Mouse (Mus musculus) hindbrain, postnatal 0 days (tissue): ENCODE results near the gene 4430402I18Rik. TPM values are rescaled to one million over a fixed set of nuclear protein-coding genes. Genes with fewer than 3 reads are reported as not detected.

Experiments
- ATAC-seq: fragments of 200-750 bp; cut with Nextera tagmentation; 2 replicates; pipeline ENCODE4 v1.8.0; 2017; ENCODE audit warnings: mild to moderate bottlenecking, moderate TSS enrichment, moderate library complexity
- DNase-seq: peaks from one replicate; pipeline ENCODE4 v3.0.0-alpha.2; 2015; ENCODE audit warnings: low spot score
- H3K27ac ChIP-seq: fragments of 300-500 bp; sonication (generic); 2 replicates; pipeline ENCODE4 v1.5.1; 2014; ENCODE audit warnings: mild to moderate bottlenecking
- H3K27me3 ChIP-seq: fragments of 300-500 bp; sonication (generic); 2 replicates; pipeline ENCODE4 v1.6.1; 2014; ENCODE audit warnings: low read length, mixed read lengths; ENCODE audit not compliant: insufficient read depth
- H3K36me3 ChIP-seq: fragments of 300-500 bp; sonication (generic); 2 replicates; pipeline ENCODE4 v1.6.1; 2014; ENCODE audit warnings: low read length, mixed read lengths; ENCODE audit not compliant: insufficient read depth
- H3K4me1 ChIP-seq: fragments of 300-500 bp; sonication (generic); 2 replicates; pipeline ENCODE4 v1.6.1; 2014; ENCODE audit warnings: antibody characterized with exemption, low read length, mixed read lengths; ENCODE audit not compliant: insufficient read depth
- H3K4me2 ChIP-seq: fragments of 300-500 bp; sonication (generic); 2 replicates; pipeline ENCODE4 v1.6.1; 2014; ENCODE audit warnings: low read depth, mild to moderate bottlenecking, low read length, moderate library complexity, mixed read lengths
- H3K4me3 ChIP-seq: fragments of 300-500 bp; sonication (generic); 2 replicates; pipeline ENCODE4 v1.5.1; 2014; ENCODE audit warnings: low read length
- H3K9ac ChIP-seq: fragments of 300-500 bp; sonication (generic); replicated peaks from 2 replicates; pipeline ENCODE4 v1.6.1; 2014; ENCODE audit warnings: mild to moderate bottlenecking, low read length, moderate library complexity, mixed read lengths
- H3K9me3 ChIP-seq: fragments of 300-500 bp; sonication (generic); 2 replicates; pipeline ENCODE4 v1.6.1; 2016; ENCODE audit warnings: low read length, mixed read lengths
- CTCF ChIP-seq: IDR thresholded peaks from 2 replicates; pipeline ENCODE4 v1.5.1; 2016; ENCODE audit warnings: antibody characterized with exemption, control low read depth, low read depth
- WGBS: fragments of 180-500 bp; shearing (Covaris S2); extraction: QIAGEN DNeasy Blood & Tissue Kit; methylation state at CpG from one replicate; pipeline ENCODE4 v1.1.7; 2014; 5-methylcytosine and 5-hydroxymethylcytosine counted together
- polyA plus RNA-seq: library from polyadenylated mRNA; unstranded; fragments of >200 nt; fragmentation: Nextera tagmentation; extraction: Ambion mirVana; gene quantifications from 2 replicates; pipeline ENCODE4 v1.2.1, GENCODE M21; 2015
- total RNA-seq: library from RNA; depleted of rRNA; stranded (reverse); fragments of >200 nt; gene quantifications from 2 replicates; pipeline ENCODE4 v1.2.3, GENCODE M21; 2014; rRNA removed

The 4430402I18Rik gene
- total RNA-seq (1.1 and 1.7 TPM in 2 replicates), polyA plus RNA-seq (2.4 and 3.0 TPM in 2 replicates)

DNA sequence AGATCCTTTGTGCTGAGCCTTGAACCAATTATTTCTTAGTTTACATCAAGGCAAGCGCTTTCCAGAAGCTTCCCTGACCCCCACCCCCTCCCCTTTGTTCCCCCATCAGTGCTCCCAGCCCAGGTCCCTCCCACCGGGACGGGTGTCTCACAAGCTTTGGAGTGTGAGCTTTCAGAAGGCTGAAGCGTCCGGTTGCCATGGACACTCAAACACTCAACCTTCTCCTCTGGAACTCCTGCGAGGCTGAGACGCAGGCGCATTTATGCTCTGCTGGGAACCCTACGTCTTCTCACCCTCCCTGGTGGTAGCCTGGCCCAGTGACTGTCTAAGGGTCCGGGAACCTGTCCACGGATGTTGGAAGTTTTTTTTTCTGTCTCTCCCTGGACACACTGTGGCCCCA, at the start of gene 4430402I18Rik:
Gene 4430402I18Rik, minus strand, starts transcription at position 149 of the 400 bp plus-strand sequence.
- Histone ChIP-seq H3K9me3 (no peaks in the 10 kb centered on the region), H3K4me1 (peaks cover 17% of the 10 kb centered on the region), H3K36me3 (no peaks in the 10 kb centered on the region), H3K9ac (no peak within 1 kb of the TSS), H3K27me3 (no peaks in the 10 kb centered on the region), H3K27ac (no peak within 1 kb of the TSS), H3K4me3 (no peak within 1 kb of the TSS), H3K4me2 (peak within 1 kb of the TSS; percentile 28; the same call in 1 of the 2 replicates)
- DNase-seq (peak; percentile 51), ATAC-seq (peak; percentile 46; the same call in 1 of the 2 replicates)
- TF ChIP-seq CTCF: no peak
- 5% methylated on average over 11 of the region's 11 CpGs for WGBS

DNA sequence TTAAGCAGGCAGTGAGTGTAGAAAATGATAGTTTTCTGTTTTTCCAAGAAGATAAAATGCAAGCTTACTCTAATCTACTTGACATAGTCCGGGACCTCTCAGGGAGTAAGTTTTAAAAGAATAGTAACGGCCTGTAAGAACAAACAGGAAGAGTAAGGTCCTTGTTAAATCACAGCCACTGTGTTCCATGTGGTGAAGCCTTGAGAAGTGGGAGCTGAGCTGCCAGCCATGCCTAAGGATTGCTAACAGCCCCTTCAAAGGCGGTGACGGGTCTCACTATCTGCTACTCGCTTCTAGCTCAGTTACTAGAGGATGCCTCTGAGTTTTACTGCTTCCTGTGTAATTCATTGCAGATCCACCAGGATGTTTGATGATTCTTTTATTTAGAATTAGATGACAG, 49.2 kb upstream of the 4430402I18Rik start:
- Histone ChIP-seq H3K27ac (no peak overlapping the region), H3K4me3 (no peak overlapping the region), H3K4me2 (no peak overlapping the region), H3K27me3 (no peaks in the 10 kb centered on the region), H3K9me3 (no peaks in the 10 kb centered on the region), H3K9ac (no peak overlapping the region), H3K36me3 (peaks cover 44% of the 10 kb centered on the region), H3K4me1 (no peaks in the 10 kb centered on the region)
- 91% methylated on average over 5 of the region's 5 CpGs for WGBS
- ATAC-seq (no peak), DNase-seq (no peak)
- no peak for TF ChIP-seq CTCF

DNA sequence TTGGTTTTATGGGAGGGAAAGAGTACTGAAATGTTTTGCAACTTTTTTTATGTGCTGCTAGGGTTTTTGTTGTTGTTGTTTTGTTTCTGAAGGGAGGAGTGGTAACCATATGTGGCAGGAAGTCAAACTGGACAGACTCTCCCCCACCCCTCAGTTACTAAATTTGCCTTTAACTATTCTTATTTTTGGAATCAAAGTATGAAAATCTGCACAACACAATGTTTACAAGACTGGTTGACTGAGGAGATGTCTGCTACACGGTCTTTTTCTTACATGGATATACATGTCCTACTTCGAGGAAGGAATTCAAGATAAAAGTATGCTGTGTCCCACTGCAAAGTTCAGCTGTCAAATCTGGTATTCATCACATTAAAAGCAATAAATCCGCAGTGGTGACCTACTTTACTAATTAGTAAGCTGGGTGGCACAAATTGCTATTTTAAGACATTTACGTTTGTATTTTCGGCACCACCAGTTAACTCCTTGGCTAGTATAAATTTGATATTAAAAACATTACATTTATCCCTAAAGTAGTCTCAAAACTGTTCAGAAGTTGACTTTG, 48.7 kb upstream of the 4430402I18Rik start:
- Histone ChIP-seq H3K9ac (no peak overlapping the region), H3K36me3 (peaks cover 47% of the 10 kb centered on the region), H3K4me3 (no peak overlapping the region), H3K4me2 (no peak overlapping the region), H3K27me3 (no peaks in the 10 kb centered on the region), H3K27ac (no peak overlapping the region), H3K4me1 (no peaks in the 10 kb centered on the region), H3K9me3 (no peaks in the 10 kb centered on the region)
- TF ChIP-seq CTCF: no peak
- WGBS: 89% methylated on average over 5 of the region's 5 CpGs
- ATAC-seq (no peak), DNase-seq (no peak)

DNA sequence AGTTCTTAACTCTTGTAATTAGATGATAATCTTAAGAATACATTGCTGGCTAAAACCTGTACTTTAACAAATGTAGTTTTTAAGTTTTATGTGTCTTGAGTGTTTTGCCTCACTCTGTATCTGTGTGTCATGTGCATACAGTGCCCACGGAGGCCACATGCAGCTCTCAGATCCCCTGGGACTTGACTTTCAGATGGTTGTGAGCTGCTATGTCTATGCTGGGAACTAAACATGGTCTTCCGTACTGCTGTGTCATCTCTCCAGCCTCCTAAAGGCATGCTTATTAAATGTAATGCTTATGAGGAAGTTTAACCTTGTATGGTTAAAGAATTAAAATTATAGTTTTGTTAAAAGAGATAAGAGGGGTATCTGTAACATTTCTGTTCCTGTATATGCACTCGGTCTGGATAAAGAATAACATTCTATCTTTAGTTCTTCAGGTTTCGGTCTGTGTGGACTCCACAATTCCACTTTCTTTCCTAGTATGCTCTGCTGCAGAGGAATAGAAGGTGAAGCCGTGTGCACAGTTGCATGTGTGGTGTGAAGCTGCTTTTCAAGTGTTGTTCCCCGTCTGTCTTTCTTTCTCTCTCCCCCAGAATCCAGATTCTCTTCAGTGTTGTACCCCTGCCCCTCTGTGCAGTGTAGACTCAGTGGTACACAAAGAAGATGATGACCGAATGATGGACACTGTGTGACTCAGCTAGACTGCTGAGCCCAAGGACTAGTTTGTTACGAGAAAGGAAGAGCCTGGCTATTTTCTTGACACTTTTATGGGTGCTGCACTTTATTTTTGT, 48.0 kb upstream of the 4430402I18Rik start:
- no peak for TF ChIP-seq CTCF
- Histone ChIP-seq H3K4me2 (no peak overlapping the region), H3K27me3 (no peaks in the 10 kb centered on the region), H3K9ac (no peak overlapping the region), H3K4me3 (no peak overlapping the region), H3K27ac (no peak overlapping the region), H3K4me1 (no peaks in the 10 kb centered on the region), H3K9me3 (no peaks in the 10 kb centered on the region), H3K36me3 (peaks cover 46% of the 10 kb centered on the region)
- WGBS: 88% methylated on average over 8 of the region's 8 CpGs
- no peak for ATAC-seq
- DNase-seq: no peak

DNA sequence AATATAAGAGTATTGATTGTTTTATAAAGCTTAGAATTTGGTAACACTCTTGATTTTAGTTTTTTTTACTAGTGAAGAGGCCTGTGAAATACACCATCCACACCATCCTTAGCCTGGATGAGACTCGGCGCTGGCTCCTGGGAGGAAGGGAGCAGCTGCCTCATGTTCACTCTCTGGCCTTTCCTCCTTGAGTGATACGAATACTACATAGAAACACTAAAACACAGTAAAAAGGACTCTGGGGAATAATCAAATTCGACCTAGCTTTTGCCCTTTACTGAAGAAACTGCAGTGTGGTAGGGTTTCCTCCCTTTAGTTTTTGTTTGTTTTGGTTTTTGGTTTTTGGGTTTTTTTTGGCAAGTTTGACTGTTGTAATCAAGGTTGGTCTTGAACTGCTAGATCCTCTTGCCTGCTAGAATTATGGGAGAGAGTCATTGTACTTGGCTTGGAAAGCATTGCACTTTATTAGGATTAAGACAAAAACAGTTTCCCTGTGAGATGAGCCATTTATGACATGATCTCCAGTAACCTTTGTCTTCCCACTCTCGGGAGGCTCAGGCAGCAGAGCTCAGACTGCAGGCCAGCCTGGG, 47.0 kb upstream of the 4430402I18Rik start:
- H3K9ac ChIP-seq: no peak overlapping the region
- no peak for ATAC-seq
- H3K9me3 ChIP-seq: no peaks in the 10 kb centered on the region
- no peak overlapping the region for H3K4me3 ChIP-seq
- no peak overlapping the region for H3K4me2 ChIP-seq
- H3K4me1 ChIP-seq: no peaks in the 10 kb centered on the region
- H3K36me3 ChIP-seq: peaks cover 36% of the 10 kb centered on the region
- no peak for TF ChIP-seq CTCF
- no peak for DNase-seq
- H3K27ac ChIP-seq: no peak overlapping the region
- no peaks in the 10 kb centered on the region for H3K27me3 ChIP-seq
- WGBS: 86% methylated on average over 5 of the region's 5 CpGs

DNA sequence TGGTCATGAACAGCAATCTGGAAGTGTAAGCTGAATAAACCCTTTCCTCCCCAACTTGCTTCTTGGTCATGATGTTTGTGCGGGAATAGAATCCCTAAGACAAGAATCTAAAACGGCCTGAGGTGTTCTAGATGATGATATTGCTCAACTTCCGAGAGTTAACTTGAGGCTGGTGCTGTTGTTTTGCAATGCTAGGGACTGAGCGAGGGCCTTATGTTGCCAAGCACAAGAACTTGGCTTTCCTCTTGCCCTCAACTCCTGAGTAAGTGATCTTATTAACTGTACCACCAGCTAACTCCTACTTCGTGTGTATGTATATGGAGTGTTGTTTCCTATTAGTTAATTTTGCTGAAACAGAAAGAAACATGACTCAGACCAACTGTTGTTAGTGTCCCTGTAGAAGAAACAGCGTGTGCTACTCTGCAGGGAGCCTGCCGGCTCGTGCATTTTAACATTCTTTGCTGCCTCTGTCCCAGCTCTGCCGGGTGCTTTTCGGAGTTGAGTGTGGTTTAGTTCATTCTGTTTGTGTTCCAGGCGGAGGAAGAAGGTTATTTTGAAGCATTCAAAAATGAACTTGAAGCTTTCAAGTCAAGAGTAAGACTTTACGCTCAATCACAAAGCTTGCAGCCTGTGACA, 43.9 kb upstream of the 4430402I18Rik start:
- Histone ChIP-seq H3K27ac (no peak overlapping the region), H3K4me2 (no peak overlapping the region), H3K9ac (no peak overlapping the region), H3K36me3 (peaks cover 43% of the 10 kb centered on the region), H3K27me3 (no peaks in the 10 kb centered on the region), H3K4me1 (no peaks in the 10 kb centered on the region), H3K4me3 (no peak overlapping the region), H3K9me3 (no peaks in the 10 kb centered on the region)
- ATAC-seq (no peak), DNase-seq (no peak)
- 82% methylated on average over 12 of the region's 12 CpGs for WGBS
- TF ChIP-seq CTCF: no peak
